Mouse (Mus musculus) megakaryocyte, embryonic 14.5 days (primary cell): ENCODE measurements at regions not wholly inside any gene's neighbourhood (a gene's known extent, or its start where the extent isn't known, plus 50 kb on each side); places are given as distances from the start of the nearest gene placed in this dataset.

ENCODE experiments used
- FLI1 ChIP-seq: IDR thresholded peaks from 2 replicates; pipeline ENCODE4 v1.6.1; 2012; ENCODE audit warnings: low read length, inconsistent platforms, mixed read lengths
- GATA1 ChIP-seq: IDR thresholded peaks from 3 replicates; pipeline ENCODE4 v1.6.1; 2012; ENCODE audit warnings: mixed read lengths, low read length, inconsistent platforms, borderline replicate concordance

- TF ChIP-seq GATA1 (no peak), FLI1 (no peak)
Measured at GRCm38 (mm10) chr10:46331599-46332283, 754.1 kb downstream of the Hace1 start.
